Mouse (Mus musculus): ENCODE data around the gene Cdon. TPM values are rescaled to one million over a fixed set of nuclear protein-coding genes. Genes with fewer than 3 reads are reported as not detected.

Gene Cdon
- total and polyA plus RNA-seq, 3 experiments: 1.0 to 1.5 TPM; not detected in 1

GRCm38 (mm10) chr9:35467264-35467817 lies 46.4 kb downstream of the Cdon start:
- no peaks in the 10 kb centered on the region for H3K36me3 ChIP-seq (ENCODE audit: control insufficient read depth in 1 of 2, insufficient read depth in 2 of 2, low read length in 2 of 2)
- H3K4me1 ChIP-seq (ENCODE audit: control insufficient read depth in 1 of 2, insufficient read depth in 2 of 2, low read length in 2 of 2): no peaks in the 10 kb centered on the region
- no peak for DNase-seq (ENCODE audit: low read depth, low spot score)
- H3K9ac ChIP-seq (ENCODE audit: control insufficient read depth, low read depth, low read length, poor library complexity, severe bottlenecking): no peak overlapping the region
- no peaks in the 10 kb centered on the region for H3K9me3 ChIP-seq (replicated peaks; ENCODE audit: insufficient read depth, low read length)
- no peaks in the 10 kb centered on the region for H3K27me3 ChIP-seq (ENCODE audit: control insufficient read depth in 1 of 2, insufficient read depth in 2 of 2, low read length in 2 of 2)
- H3K79me2 ChIP-seq (ENCODE audit: control insufficient read depth, insufficient read depth, low read length, poor library complexity): no peaks in the 10 kb centered on the region
- no peak overlapping the region for H3K4me3 ChIP-seq (ENCODE audit: control insufficient read depth in 1 of 2, insufficient read depth in 1 of 2, low read depth in 2 of 2, low read length in 2 of 2)
- no peak overlapping the region for H3K27ac ChIP-seq (ENCODE audit: control insufficient read depth, low read depth, low read length)
- no peak for TF ChIP-seq GABPA (IDR thresholded peaks at IDR 0.05; ENCODE audit: low read depth, low read length)
- TF ChIP-seq POLR2AphosphoS5 (IDR thresholded peaks at IDR 0.05; ENCODE audit: borderline replicate concordance, low read depth, low read length): no peak
- no peak for TF ChIP-seq E2F4 (IDR thresholded peaks at IDR 0.05; ENCODE audit: borderline replicate concordance, low read depth, low read length)
- no peak for TF ChIP-seq RCOR1 (IDR thresholded peaks at IDR 0.05; ENCODE audit: low read depth, low read length)
- TF ChIP-seq ZKSCAN1 (IDR thresholded peaks at IDR 0.05; ENCODE audit: low read depth, low read length): no peak
- no peak for TF ChIP-seq RAD21 (IDR thresholded peaks at IDR 0.05; ENCODE audit: low read depth, low read length)
- TF ChIP-seq MAX (IDR thresholded peaks at IDR 0.05; ENCODE audit: low read length): no peak
- TF ChIP-seq TAL1 (IDR thresholded peaks at IDR 0.05; ENCODE audit: low read length): no peak
- TF ChIP-seq USF2 (IDR thresholded peaks at IDR 0.05; ENCODE audit: borderline replicate concordance in 1 of 2, insufficient read depth in 1 of 2, low read depth in 1 of 2, low read length in 2 of 2): no peak
- TF ChIP-seq HCFC1 (IDR thresholded peaks at IDR 0.05; ENCODE audit: low read depth, low read length): no peak
- no peak for TF ChIP-seq USF1 (IDR thresholded peaks at IDR 0.05; ENCODE audit: low read depth, low read length)
- TF ChIP-seq MAZ (IDR thresholded peaks at IDR 0.05; ENCODE audit: low read depth, low read length): no peak
- no peak for TF ChIP-seq GATA1 (IDR thresholded peaks at IDR 0.05; ENCODE audit: low read depth, low read length)
- TF ChIP-seq ETS1 (IDR thresholded peaks at IDR 0.05; ENCODE audit: low read depth, low read length): no peak
- TF ChIP-seq MAFK (IDR thresholded peaks at IDR 0.05; ENCODE audit: borderline replicate concordance, low read depth, low read length): no peak
- TF ChIP-seq EP300 (IDR thresholded peaks at IDR 0.05; ENCODE audit: low read depth in 1 of 2, low read length in 2 of 2): no peak

GRCm38 (mm10) chr9:35468913-35469312 lies 48.0 kb downstream of the Cdon start:
- Histone ChIP-seq H3K9ac (ENCODE audit: control insufficient read depth, low read depth, low read length, poor library complexity, severe bottlenecking) (no peak overlapping the region), H3K9me3 (replicated peaks; ENCODE audit: insufficient read depth, low read length) (no peaks in the 10 kb centered on the region), H3K4me3 (ENCODE audit: control insufficient read depth in 1 of 2, insufficient read depth in 1 of 2, low read depth in 2 of 2, low read length in 2 of 2) (no peak overlapping the region), H3K27me3 (ENCODE audit: control insufficient read depth in 1 of 2, insufficient read depth in 2 of 2, low read length in 2 of 2) (no peaks in the 10 kb centered on the region), H3K27ac (ENCODE audit: control insufficient read depth, low read depth, low read length) (no peak overlapping the region), H3K79me2 (ENCODE audit: control insufficient read depth, insufficient read depth, low read length, poor library complexity) (no peaks in the 10 kb centered on the region), H3K4me1 (ENCODE audit: control insufficient read depth in 1 of 2, insufficient read depth in 2 of 2, low read length in 2 of 2) (no peaks in the 10 kb centered on the region), H3K36me3 (ENCODE audit: control insufficient read depth in 1 of 2, insufficient read depth in 2 of 2, low read length in 2 of 2) (no peaks in the 10 kb centered on the region)
- DNase-seq (ENCODE audit: low read depth, low spot score): no peak
- TF ChIP-seq UBTF (IDR thresholded peaks at IDR 0.05; ENCODE audit: borderline replicate concordance, insufficient read depth, low read depth, low read length) (no peak), POLR2AphosphoS5 (IDR thresholded peaks at IDR 0.05; ENCODE audit: borderline replicate concordance, low read depth, low read length) (no peak), MAX (IDR thresholded peaks at IDR 0.05; ENCODE audit: low read length) (no peak), EP300 (IDR thresholded peaks at IDR 0.05; ENCODE audit: low read depth in 1 of 2, low read length in 2 of 2) (no peak), MYB (IDR thresholded peaks at IDR 0.05; ENCODE audit: low read depth, low read length) (no peak), MXI1 (IDR thresholded peaks at IDR 0.05; ENCODE audit: low read depth, low read length) (no peak), USF2 (IDR thresholded peaks at IDR 0.05; ENCODE audit: borderline replicate concordance in 1 of 2, insufficient read depth in 1 of 2, low read depth in 1 of 2, low read length in 2 of 2) (no peak), ZNF384 (IDR thresholded peaks at IDR 0.05; ENCODE audit: low read depth, low read length) (no peak), NELFE (IDR thresholded peaks at IDR 0.05; ENCODE audit: low read depth, low read length) (no peak), CTCF (IDR thresholded peaks at IDR 0.05 in 2 of 3, conservative IDR thresholded peaks at IDR 0.05 in 1 of 3; ENCODE audit: control insufficient read depth in 1 of 3, insufficient read depth in 1 of 3, low read depth in 2 of 3, low read length in 3 of 3, poor library complexity in 1 of 3, severe bottlenecking in 1 of 3) (no peak), SMC3 (IDR thresholded peaks at IDR 0.05; ENCODE audit: low read depth, low read length) (no peak), MAZ (IDR thresholded peaks at IDR 0.05; ENCODE audit: low read depth, low read length) (no peak), ZC3H11A (IDR thresholded peaks at IDR 0.05; ENCODE audit: low read depth, low read length) (no peak), TAL1 (IDR thresholded peaks at IDR 0.05; ENCODE audit: low read length) (no peak), MAFK (IDR thresholded peaks at IDR 0.05; ENCODE audit: borderline replicate concordance, low read depth, low read length) (no peak), TCF12 (IDR thresholded peaks at IDR 0.05; ENCODE audit: low read depth, low read length) (no peak), NRF1 (IDR thresholded peaks at IDR 0.05; ENCODE audit: insufficient read depth, low read depth, low read length, poor library complexity, severe bottlenecking) (no peak), POLR2AphosphoS2 (IDR thresholded peaks at IDR 0.05; ENCODE audit: low read length) (no peak)
